Mouse (Mus musculus): ENCODE results near the gene Robo2.

DNA sequence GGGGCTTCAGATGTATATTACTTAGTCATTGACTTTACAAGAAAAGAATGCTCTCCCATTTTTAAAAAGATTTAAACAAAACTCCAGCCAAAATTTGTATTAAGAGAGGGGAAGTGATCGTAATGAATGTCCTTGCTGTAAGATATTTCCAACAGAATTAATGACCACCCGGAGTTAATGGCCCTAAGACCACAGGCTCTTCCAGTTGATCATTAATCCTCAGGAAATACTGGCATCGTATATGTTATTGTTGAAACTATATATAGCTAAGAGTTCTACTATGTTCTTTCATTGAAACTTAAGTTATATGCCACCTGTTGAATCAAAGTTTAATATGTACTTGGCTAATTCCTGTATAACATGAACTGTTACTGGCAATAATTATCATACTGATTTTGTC is 46.5 kb upstream of the Robo2 start:
- no peak for TF ChIP-seq KAT2A (conservative IDR thresholded peaks at IDR 0.05; ENCODE audit: low read depth, low read length)
- no peak for TF ChIP-seq RAD21 (IDR thresholded peaks at IDR 0.05; ENCODE audit: low read depth, low read length)
- no peak for TF ChIP-seq EP300 (IDR thresholded peaks at IDR 0.05; ENCODE audit: low read depth in 1 of 2, low read length in 2 of 2)
- TF ChIP-seq POLR2A (IDR thresholded peaks at IDR 0.05; ENCODE audit: control insufficient read depth in 1 of 2, insufficient read depth in 1 of 2, low read depth in 1 of 2, low read length in 2 of 2, poor library complexity in 1 of 2) = no peak
- TF ChIP-seq GATA1 (IDR thresholded peaks at IDR 0.05; ENCODE audit: low read depth, low read length) = no peak
- no peak for TF ChIP-seq CTCF (IDR thresholded peaks at IDR 0.05 in 2 of 3, conservative IDR thresholded peaks at IDR 0.05 in 1 of 3; ENCODE audit: control insufficient read depth in 1 of 3, insufficient read depth in 1 of 3, low read depth in 2 of 3, low read length in 3 of 3, poor library complexity in 1 of 3, severe bottlenecking in 1 of 3)
- no peak for TF ChIP-seq ETS1 (IDR thresholded peaks at IDR 0.05; ENCODE audit: low read depth, low read length)
- TF ChIP-seq GABPA (IDR thresholded peaks at IDR 0.05; ENCODE audit: low read depth, low read length) = no peak
- TF ChIP-seq USF2 (IDR thresholded peaks at IDR 0.05; ENCODE audit: borderline replicate concordance in 1 of 2, insufficient read depth in 1 of 2, low read depth in 1 of 2, low read length in 2 of 2) = no peak
- TF ChIP-seq MAX (IDR thresholded peaks at IDR 0.05; ENCODE audit: low read length) = no peak
- no peak for TF ChIP-seq CHD1 (IDR thresholded peaks at IDR 0.05; ENCODE audit: low read depth, low read length)
- no peak for TF ChIP-seq MAFK (IDR thresholded peaks at IDR 0.05; ENCODE audit: borderline replicate concordance, low read depth, low read length)
- no peak for TF ChIP-seq USF1 (IDR thresholded peaks at IDR 0.05; ENCODE audit: low read depth, low read length)

All from MEL (cell line).